Mouse (Mus musculus) forebrain, embryonic 16.5 days (tissue): ENCODE results near the gene Acads. TPM values are rescaled to one million over a fixed set of nuclear protein-coding genes. Genes with fewer than 3 reads are reported as not detected.
"Not testable (repeated sequence)": the region's sequence is repeated elsewhere in the genome, so short reads cannot be mapped to it uniquely, and the experiment has no call there.

Experiments
- ATAC-seq: fragments of 200-750 bp; cut with Nextera tagmentation; 2 replicates; pipeline ENCODE4 v1.8.0; 2017; ENCODE audit warnings: mild to moderate bottlenecking, moderate library complexity
- H3K27ac ChIP-seq: fragments of 300-500 bp; sonication (generic); 2 replicates; pipeline ENCODE4 v1.5.1; 2014; ENCODE audit warnings: low read length, control low read depth
- H3K27me3 ChIP-seq: fragments of 300-500 bp; sonication (generic); replicated peaks from 2 replicates; pipeline ENCODE4 v1.6.1; 2014; ENCODE audit warnings: low read length; ENCODE audit not compliant: control insufficient read depth, insufficient read depth
- H3K36me3 ChIP-seq: fragments of 300-500 bp; sonication (generic); 2 replicates; pipeline ENCODE4 v1.6.1; 2014; ENCODE audit not compliant: control insufficient read depth, insufficient read depth
- H3K4me1 ChIP-seq: fragments of 300-500 bp; sonication (generic); replicated peaks from 2 replicates; pipeline ENCODE4 v1.6.1; 2014; ENCODE audit warnings: low read length; ENCODE audit not compliant: control insufficient read depth, insufficient read depth
- H3K4me2 ChIP-seq: fragments of 300-500 bp; sonication (generic); 2 replicates; pipeline ENCODE4 v1.6.1; 2014; ENCODE audit warnings: mild to moderate bottlenecking, low read length, control low read depth
- H3K4me3 ChIP-seq: fragments of 300-500 bp; sonication (generic); replicated peaks from 2 replicates; pipeline ENCODE4 v1.5.1; 2014; ENCODE audit warnings: mild to moderate bottlenecking, low read length, control low read depth
- H3K9ac ChIP-seq: fragments of 300-500 bp; sonication (generic); replicated peaks from 2 replicates; pipeline ENCODE4 v1.6.1; 2014; ENCODE audit warnings: low read depth, low read length, control low read depth
- H3K9me3 ChIP-seq: fragments of 300-500 bp; sonication (generic); 2 replicates; pipeline ENCODE4 v1.6.1; 2016; ENCODE audit warnings: low read length; ENCODE audit not compliant: control insufficient read depth
- WGBS: fragments of 180-500 bp; shearing (Covaris S2); extraction: QIAGEN DNeasy Blood & Tissue Kit; methylation state at CpG from one replicate; pipeline ENCODE4 v1.1.7; 2014; 5-methylcytosine and 5-hydroxymethylcytosine counted together
- polyA plus RNA-seq: library from polyadenylated mRNA; unstranded; fragments of >200 nt; fragmentation: Nextera tagmentation; extraction: Ambion mirVana; gene quantifications from 2 replicates; pipeline ENCODE4 v1.2.1, GENCODE M21; 2015

Acads gene
- polyA plus RNA-seq, 1 experiment from 2014 or later, result 18.0 TPM

DNA sequence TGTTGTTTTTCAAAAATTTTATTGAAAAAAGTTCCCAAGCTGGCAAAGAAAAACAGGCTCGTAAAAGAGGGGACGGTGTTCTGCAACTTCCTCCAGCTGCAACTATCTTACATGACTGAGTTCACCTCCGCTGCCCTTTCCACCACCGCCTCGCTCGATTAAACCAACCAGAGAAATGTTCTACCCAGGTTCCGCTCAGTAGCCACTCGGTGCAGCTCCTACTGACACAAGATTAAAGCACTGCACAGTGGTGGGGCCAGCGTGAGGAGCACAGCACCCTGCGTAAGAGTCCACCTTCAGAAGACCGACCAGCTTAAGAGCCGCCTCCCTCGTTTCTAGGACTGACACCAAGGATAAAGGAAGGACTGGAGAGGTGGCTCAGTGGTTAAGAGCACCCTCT is 32.3 kb upstream of the Acads start:
- WGBS, result 90% methylated on average over 13 of the region's 13 CpGs
- Histone ChIP-seq H3K27me3 (no peaks in the 10 kb centered on the region), H3K9ac (no peak overlapping the region), H3K36me3 (peaks cover 22% of the 10 kb centered on the region), H3K9me3 (no peaks in the 10 kb centered on the region), H3K4me3 (no peak overlapping the region), H3K4me1 (peaks cover 20% of the 10 kb centered on the region), H3K27ac (no peak overlapping the region), H3K4me2 (no peak overlapping the region)
- ATAC-seq, result no peak

DNA sequence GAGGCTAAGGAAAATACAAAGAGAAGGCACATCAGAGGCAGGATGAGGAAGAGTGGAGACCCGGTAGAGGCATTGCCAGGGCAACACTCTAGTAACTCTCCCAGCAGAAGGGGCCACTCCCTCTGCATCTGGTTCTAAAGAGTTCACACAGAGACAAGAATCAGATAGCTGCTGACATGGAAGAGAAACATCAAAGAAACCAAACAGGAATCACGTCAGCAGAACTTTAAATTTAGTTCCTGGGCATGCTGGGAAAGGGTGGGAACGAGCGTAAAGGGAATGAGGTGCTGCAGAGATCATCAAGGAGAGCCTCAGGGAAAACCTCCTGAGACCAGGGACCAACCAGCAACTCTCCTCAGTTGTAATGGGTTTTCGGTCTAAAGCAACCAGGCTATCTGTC is 31.8 kb upstream of the Acads start:
- no peak for ATAC-seq
- no peak overlapping the region for H3K27ac ChIP-seq
- no peak overlapping the region for H3K4me2 ChIP-seq
- peaks cover 22% of the 10 kb centered on the region for H3K36me3 ChIP-seq
- H3K9me3 ChIP-seq, result no peaks in the 10 kb centered on the region
- H3K27me3 ChIP-seq, result no peaks in the 10 kb centered on the region
- H3K4me3 ChIP-seq, result no peak overlapping the region
- no peak overlapping the region for H3K9ac ChIP-seq
- H3K4me1 ChIP-seq, result peaks cover 15% of the 10 kb centered on the region
- WGBS, result 89% methylated on average over 5 of the region's 5 CpGs

DNA sequence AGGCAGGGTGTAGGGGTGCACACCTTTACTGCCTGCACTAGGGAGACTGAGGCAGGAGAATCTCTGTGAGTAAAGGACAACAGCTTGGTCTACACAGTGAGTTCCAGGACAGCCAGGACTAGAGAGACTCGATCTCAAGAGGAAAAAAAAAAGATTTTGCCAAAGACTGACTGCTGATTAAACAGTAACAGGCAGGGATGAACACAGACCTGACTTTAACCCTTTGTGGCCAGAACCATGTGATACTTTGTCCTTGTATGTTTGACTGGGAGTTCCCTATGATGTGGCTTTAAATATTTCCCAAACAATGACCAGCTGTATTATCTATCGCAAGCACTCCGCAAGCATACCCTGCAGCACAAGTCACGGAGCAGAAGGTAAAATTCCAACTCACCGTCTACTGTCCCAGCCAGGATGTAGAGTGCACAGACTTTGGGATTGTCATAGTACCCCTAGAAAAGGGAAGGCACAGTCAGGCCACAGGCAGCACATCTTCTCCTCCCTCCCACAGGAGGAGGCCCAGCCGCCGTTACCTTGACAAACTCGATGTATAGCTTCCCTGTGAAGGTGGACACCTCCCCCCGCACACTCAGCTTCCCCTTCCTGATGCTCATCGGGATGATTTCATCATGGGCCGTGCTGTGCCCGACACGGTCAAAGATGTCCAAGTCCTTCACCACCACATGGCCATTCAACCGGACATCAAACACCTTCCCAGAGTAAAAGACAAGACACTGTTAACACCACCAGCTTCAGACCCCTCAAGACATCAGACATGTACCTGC is 30.7 kb upstream of the Acads start:
- no peak overlapping the region for H3K27ac ChIP-seq
- no peak for ATAC-seq
- peaks cover 4% of the 10 kb centered on the region for H3K4me1 ChIP-seq
- H3K4me3 ChIP-seq, result no peak overlapping the region
- H3K4me2 ChIP-seq, result no peak overlapping the region
- no peak overlapping the region for H3K9ac ChIP-seq
- WGBS, result 92% methylated on average over 14 of the region's 14 CpGs
- H3K36me3 ChIP-seq, result peaks cover 22% of the 10 kb centered on the region
- no peaks in the 10 kb centered on the region for H3K27me3 ChIP-seq
- H3K9me3 ChIP-seq, result no peaks in the 10 kb centered on the region

DNA sequence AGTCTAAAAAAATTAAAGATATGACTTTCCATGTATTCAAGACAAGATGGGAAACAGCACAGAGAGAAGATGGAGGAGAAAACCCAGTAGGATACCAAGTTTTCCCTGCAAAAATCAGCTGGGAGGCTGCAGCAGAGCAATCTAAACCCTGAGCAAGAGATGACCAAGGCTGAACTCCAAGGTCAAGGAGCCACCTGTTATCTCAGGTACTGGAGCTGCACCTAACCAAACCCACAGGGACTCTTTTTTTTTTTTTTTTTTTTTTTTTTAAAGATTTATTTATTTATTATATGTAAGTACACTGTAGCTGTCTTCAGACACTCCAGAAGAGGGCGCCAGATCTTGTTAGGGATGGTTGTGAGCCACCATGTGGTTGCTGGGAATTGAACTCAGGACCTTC is 29.7 kb upstream of the Acads start:
- H3K36me3 ChIP-seq, result peaks cover 22% of the 10 kb centered on the region
- not testable (repeated sequence) for H3K4me2 ChIP-seq, H3K9ac ChIP-seq, H3K4me1 ChIP-seq, ATAC-seq, H3K4me3 ChIP-seq, H3K27ac ChIP-seq, H3K27me3 ChIP-seq, H3K9me3 ChIP-seq
- WGBS, result no CpG with 5 or more reads among the region's 1 CpGs

DNA sequence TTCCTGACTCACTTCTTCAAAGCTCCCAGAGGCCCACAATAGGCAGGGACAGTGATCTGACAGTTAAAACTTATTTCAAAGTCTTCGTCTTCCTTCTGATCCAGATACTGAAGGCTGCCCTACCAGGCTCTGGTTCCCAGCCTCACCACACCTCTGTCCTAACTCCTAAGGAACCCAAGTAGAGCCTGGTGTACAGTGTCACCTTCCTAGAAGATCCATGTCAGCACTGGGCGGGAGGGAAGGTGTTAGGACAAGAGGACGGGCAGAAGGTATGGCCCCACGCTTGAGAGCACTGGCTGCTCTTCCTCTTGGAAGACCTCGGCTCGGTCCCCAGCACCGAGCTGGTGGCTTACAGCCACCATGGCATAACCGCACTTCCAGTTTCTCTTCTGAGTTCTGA is 29.2 kb upstream of the Acads start:
- no peak for ATAC-seq
- H3K27me3 ChIP-seq, result no peaks in the 10 kb centered on the region
- H3K4me3 ChIP-seq, result no peak overlapping the region
- no peaks in the 10 kb centered on the region for H3K9me3 ChIP-seq
- WGBS, result 96% methylated on average over 8 of the region's 8 CpGs
- no peak overlapping the region for H3K27ac ChIP-seq
- H3K9ac ChIP-seq, result no peak overlapping the region
- H3K4me1 ChIP-seq, result peaks cover 6% of the 10 kb centered on the region
- no peak overlapping the region for H3K4me2 ChIP-seq
- H3K36me3 ChIP-seq, result peaks cover 22% of the 10 kb centered on the region

DNA sequence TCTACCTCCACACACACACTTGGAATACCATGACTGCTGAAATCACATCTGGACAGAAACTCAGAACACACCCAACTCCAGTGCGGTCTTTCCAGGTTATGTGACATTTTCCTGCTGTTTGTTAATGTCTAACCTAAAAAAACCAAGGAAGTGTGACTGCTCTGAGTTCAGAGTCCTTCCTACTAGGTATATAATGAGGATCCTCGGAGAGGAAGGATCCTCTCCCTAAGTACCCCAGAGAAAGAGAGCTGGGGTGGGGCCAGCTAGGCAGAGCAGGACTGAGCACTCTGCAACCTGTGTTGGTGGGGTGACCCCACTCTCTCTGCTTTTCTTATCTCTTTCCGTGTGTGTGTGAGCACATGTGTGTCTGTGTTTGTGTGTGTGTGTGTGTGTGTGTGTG is 28.2 kb upstream of the Acads start:
- Histone ChIP-seq H3K4me3 (no peak overlapping the region), H3K27ac (no peak overlapping the region), H3K9ac (no peak overlapping the region), H3K9me3 (no peaks in the 10 kb centered on the region), H3K36me3 (peaks cover 22% of the 10 kb centered on the region), H3K27me3 (no peaks in the 10 kb centered on the region), H3K4me2 (no peak overlapping the region), H3K4me1 (peaks cover 12% of the 10 kb centered on the region)
- ATAC-seq, result no peak
- WGBS, result 86% methylated on average over 3 of the region's 3 CpGs

DNA sequence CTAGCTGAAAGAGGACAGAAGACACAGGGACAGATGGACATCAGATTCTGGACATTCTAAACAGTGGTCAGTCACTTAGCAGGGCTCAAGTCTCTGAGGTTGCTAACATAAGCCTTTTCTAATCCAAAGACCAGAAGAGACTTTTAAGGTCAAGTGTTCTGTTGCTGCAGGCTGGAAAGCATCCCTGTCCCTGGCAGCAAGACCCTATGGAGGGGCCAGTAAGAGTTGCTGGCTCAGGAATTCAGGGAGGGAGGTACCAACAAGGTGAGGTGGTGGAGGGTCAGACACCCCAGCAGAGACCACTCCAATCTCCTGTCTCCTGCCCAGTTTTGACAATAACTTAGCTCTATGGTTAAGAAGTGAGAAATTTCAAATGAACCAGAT is 27.6 kb upstream of the Acads start:
- no peak for ATAC-seq
- Histone ChIP-seq H3K9me3 (no peaks in the 10 kb centered on the region), H3K4me1 (peaks cover 12% of the 10 kb centered on the region), H3K27me3 (no peaks in the 10 kb centered on the region), H3K9ac (no peak overlapping the region), H3K36me3 (peaks cover 22% of the 10 kb centered on the region), H3K27ac (no peak overlapping the region), H3K4me2 (no peak overlapping the region), H3K4me3 (no peak overlapping the region)

DNA sequence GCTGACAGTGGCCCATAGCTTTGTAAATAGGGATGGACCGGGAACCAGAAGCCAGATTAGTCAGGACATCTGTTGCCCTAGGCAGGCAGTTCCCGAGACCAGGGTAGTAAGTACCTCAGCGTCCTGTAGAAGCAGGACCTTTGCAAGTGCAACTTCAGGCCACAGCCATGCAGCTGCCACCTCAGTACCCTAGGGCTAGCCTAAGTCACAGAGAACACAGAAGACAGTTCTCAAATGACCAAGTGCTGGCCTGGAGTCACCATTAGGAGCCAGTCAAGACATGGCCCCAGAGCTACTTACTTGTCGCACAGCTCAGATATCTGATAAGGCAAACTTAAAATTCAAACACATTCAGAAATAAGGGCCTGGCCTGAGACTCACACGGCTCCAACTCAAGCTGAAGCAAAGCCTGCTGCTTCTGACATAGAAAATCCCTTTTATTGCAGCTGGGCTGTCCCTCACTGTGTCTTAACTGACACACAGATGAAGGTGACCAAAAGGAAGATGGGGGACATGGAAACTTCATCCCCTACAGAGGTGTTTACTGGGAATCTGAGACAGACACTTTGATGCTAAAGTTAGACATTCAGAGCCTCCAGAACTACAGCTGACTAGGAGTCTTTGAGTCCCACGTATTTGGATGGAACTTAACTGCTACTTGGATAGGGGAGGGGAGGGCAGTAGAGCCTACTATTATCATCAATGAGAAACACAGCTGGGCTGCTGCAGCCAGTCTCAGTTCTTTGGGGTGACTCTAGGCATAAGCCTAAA is 27.0 kb upstream of the Acads start:
- Histone ChIP-seq H3K9me3 (no peaks in the 10 kb centered on the region), H3K27me3 (no peaks in the 10 kb centered on the region), H3K4me2 (no peak overlapping the region), H3K36me3 (peaks cover 22% of the 10 kb centered on the region), H3K9ac (no peak overlapping the region), H3K27ac (no peak overlapping the region), H3K4me3 (no peak overlapping the region), H3K4me1 (peaks cover 12% of the 10 kb centered on the region)
- ATAC-seq, result no peak
- whole genome bisulfite sequencing, result 84% methylated on average over 6 of the region's 6 CpGs

DNA sequence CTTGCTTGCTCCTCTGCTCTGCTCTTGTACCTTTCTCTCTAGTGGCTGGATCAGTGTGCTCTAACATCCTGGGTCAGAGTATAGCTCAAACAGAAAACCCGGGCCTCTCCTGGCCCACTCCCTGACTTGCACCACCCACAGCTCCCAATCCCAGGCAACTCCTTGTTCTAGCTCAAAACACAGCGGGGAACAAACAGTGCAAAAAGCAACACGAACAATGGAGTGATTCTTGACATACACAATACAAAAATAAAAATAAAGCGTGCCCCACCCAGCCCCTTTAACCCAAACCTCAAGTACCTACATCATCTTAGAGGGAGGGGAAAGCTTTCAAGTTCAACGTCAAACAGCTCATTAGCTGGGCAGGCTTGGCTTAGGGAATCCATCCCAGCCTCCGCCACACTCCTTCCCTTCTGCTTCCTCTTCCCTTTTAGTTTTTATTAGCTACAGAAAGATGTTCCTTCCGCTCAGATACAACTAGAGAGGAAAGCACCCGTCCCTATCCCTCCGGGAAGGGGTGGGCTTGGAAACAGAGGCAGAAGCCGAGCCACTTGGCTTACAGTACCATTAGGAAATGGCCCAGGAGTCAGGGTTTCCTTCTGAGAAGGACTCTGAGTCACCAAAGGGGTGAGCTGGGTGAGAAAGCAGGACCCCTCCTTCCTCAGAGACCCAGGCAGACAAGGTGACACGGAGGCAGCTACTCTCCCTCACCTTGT is 26.3 kb upstream of the Acads start:
- Histone ChIP-seq H3K27me3 (no peaks in the 10 kb centered on the region), H3K4me3 (no peak overlapping the region), H3K4me2 (no peak overlapping the region), H3K27ac (no peak overlapping the region), H3K36me3 (peaks cover 21% of the 10 kb centered on the region), H3K4me1 (peaks cover 12% of the 10 kb centered on the region), H3K9me3 (no peaks in the 10 kb centered on the region), H3K9ac (no peak overlapping the region)
- WGBS, result 74% methylated on average over 11 of the region's 11 CpGs
- ATAC-seq, result no peak
